ENCODE assay signal across 14 mouse cellular contexts in the genomic region with DNA sequence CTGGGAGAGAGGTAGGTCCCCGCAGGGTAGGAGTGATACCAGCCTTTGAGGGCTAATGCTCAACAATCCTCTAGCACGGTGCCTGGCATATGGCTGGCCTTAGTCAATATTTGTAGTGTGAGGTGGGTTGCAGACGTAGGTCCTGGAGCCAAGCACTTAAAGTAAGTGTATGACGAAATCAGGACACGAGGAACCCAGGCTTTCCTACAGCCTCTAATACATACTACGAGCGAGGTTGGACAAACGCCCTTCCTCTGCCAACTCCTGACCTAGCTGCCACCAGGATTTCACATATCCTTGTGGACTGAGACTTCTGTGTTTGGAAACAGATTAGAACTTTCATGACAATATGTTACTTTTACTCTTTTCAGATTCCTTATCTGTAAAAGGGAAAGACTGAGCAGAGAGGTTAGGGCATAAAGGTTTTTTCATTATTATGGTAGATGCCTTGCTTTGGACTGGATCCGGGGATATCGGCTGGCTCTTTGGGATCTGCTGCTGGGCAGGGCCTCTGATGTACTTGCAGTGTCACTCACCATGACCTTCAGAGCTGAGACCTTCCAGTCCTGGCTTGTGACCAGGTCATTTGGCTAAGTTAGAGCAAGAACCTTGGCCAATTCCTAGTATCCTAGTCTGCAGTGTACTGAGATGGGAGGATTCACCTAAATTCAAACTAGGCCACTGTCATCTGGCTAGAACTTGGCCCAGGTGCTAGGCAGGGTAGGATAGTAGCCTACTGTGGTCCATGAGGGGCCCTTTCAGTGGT. TPM values are rescaled to one million over a fixed set of nuclear protein-coding genes. Genes with fewer than 3 reads are reported as not detected.
DNase-seq lines count a peak whose midpoint lies in the region; ATAC-seq and TF ChIP-seq lines count a peak whose summit lies in the region.
"Had no signal": no experiment of that assay in that cellular context is flagged by ENCODE, and none has a peak within 500 bp of the region (broad histone marks: within the 10 kb centered on the region; RNA-seq: fewer than 3 reads in every experiment).

No protein-coding gene starts in this region.

- H3K27ac ChIP-seq in liver, postnatal 0 days (ENCODE audit: low read depth): peak overlapping the region; percentile 16; the same call in 1 of the 2 replicates
- peak overlapping the region; percentile 70 for H3K27ac ChIP-seq in heart, embryonic 15.5 days
- H3K27ac ChIP-seq: forebrain, embryonic 10.5 days; layer of hippocampus, adult 2 months; macrophage had no signal

- no peak for TF ChIP-seq CTCF in liver, postnatal 0 days (IDR thresholded peaks at IDR 0.05; ENCODE audit: low read depth)

- no peak for TF ChIP-seq EP300 in liver, postnatal 0 days (IDR thresholded peaks at IDR 0.05; ENCODE audit: low read depth)

- H3K9me3 ChIP-seq in liver, postnatal 0 days (ENCODE audit: low read length): no peaks in the 10 kb centered on the region
- no peaks in the 10 kb centered on the region for H3K9me3 ChIP-seq in heart, embryonic 15.5 days (replicated peaks)
- H3K9me3 ChIP-seq: forebrain, embryonic 10.5 days had no signal

- H3K36me3 ChIP-seq in liver, postnatal 0 days (replicated peaks; ENCODE audit: insufficient read depth, low read length): no peaks in the 10 kb centered on the region
- H3K36me3 ChIP-seq in heart, embryonic 15.5 days: no peaks in the 10 kb centered on the region
- H3K36me3 ChIP-seq: forebrain, embryonic 10.5 days had no signal

- H3K4me2 ChIP-seq in liver, postnatal 0 days (ENCODE audit: low read depth, low read length): no peak overlapping the region
- no peak overlapping the region for H3K4me2 ChIP-seq in heart, embryonic 15.5 days

- no peak overlapping the region for H3K9ac ChIP-seq in liver, postnatal 0 days (replicated peaks)
- H3K9ac ChIP-seq in heart, embryonic 15.5 days: no peak overlapping the region

- no peak for ATAC-seq in liver, postnatal 0 days
- ATAC-seq in heart, embryonic 15.5 days (replicated peaks; ENCODE audit: insufficient number of reproducible peaks, insufficient read depth, low FRiP score, low read depth): no peak
- ATAC-seq in erythroblast, adult 5-6 weeks (replicated peaks; ENCODE audit: low FRiP score, poor library complexity, severe bottlenecking): no peak
- ATAC-seq in CD4-positive, CD25-positive, alpha-beta regulatory T cell, adult 4 months: no peak

- no peak for DNase-seq in liver, postnatal 0 days
- DNase-seq in liver: no peak
- peak; percentile 66 to 76 for DNase-seq in adrenal gland, postnatal 36 days
- DNase-seq in lung, postnatal 36 days: peak; percentile 80
- no peak for DNase-seq in urinary bladder, postnatal 10 days (ENCODE audit: low spot score)
- DNase-seq: gastrocnemius, postnatal 14 days; kidney, adult 11 months; left cerebral cortex, postnatal 4 days had no signal

- no peak overlapping the region for H3K4me3 ChIP-seq in liver, postnatal 0 days (ENCODE audit: low read depth, low read length)
- H3K4me3 ChIP-seq in heart, embryonic 15.5 days: no peak overlapping the region
- H3K4me3 ChIP-seq: forebrain, embryonic 10.5 days; layer of hippocampus, adult 2 months had no signal

- WGBS in liver, postnatal 0 days (ENCODE audit: insufficient replicate concordance): 75% methylated on average over 10 of the region's 10 CpGs
- 68% methylated on average over 10 of the region's 10 CpGs for WGBS in heart, embryonic 15.5 days

- peaks cover 41% of the 10 kb centered on the region for H3K4me1 ChIP-seq in liver, postnatal 0 days (ENCODE audit: insufficient read depth)
- peaks cover 89% of the 10 kb centered on the region for H3K4me1 ChIP-seq in heart, embryonic 15.5 days (replicated peaks)

- no peaks in the 10 kb centered on the region for H3K27me3 ChIP-seq in liver, postnatal 0 days (ENCODE audit: insufficient read depth, low read length)
- no peaks in the 10 kb centered on the region for H3K27me3 ChIP-seq in heart, embryonic 15.5 days

RNA-seq across cellular contexts. Expression of a gene that starts 29.8 kb away (rescaled TPM):
- polyA plus RNA-seq in liver, postnatal 0 days (2015; fragmentation: Nextera tagmentation; extraction: Ambion mirVana): 1.0 and 1.1 TPM in 2 replicates
- total RNA-seq in adrenal gland, postnatal 36 days (2021): 1 to 10 TPM; 5.7 to 5.8 TPM
- polyA plus RNA-seq in heart, embryonic 15.5 days (2015; fragmentation: Nextera tagmentation; extraction: Ambion mirVana): 19.6 and 26.5 TPM in 2 replicates
- 4.6 TPM in 2 replicates for total RNA-seq in erythroblast, adult 5-6 weeks (2015; ENCODE audit: low replicate concordance)
- total RNA-seq in erythroblast, adult 5-6 weeks (2017; ENCODE audit: low replicate concordance): 5.6 and 6.2 TPM in 2 replicates
- polyA plus RNA-seq in CD4-positive, CD25-positive, alpha-beta regulatory T cell, adult 4 months (2017; shearing (Covaris generic)): 10 to 100 TPM; 60.6 to 85.0 TPM

RNA-seq across cellular contexts. Expression of a gene that starts 33.5 kb away (rescaled TPM):
- 3.6 and 5.2 TPM in 2 replicates for polyA plus RNA-seq in liver, postnatal 0 days (2015; fragmentation: Nextera tagmentation; extraction: Ambion mirVana)
- total RNA-seq in adrenal gland, postnatal 36 days (2021): 1 to 10 TPM; 1.4 to 1.7 TPM
- polyA plus RNA-seq in heart, embryonic 15.5 days (2015; fragmentation: Nextera tagmentation; extraction: Ambion mirVana): 2.9 and 4.4 TPM in 2 replicates
- 4.4 and 4.8 TPM in 2 replicates for total RNA-seq in erythroblast, adult 5-6 weeks (2015; ENCODE audit: low replicate concordance)
- 4.3 and 8.9 TPM in 2 replicates for total RNA-seq in erythroblast, adult 5-6 weeks (2017; ENCODE audit: low replicate concordance)
- polyA plus RNA-seq in CD4-positive, CD25-positive, alpha-beta regulatory T cell, adult 4 months (2017; shearing (Covaris generic)): 10 to 100 TPM; 14.3 to 43.4 TPM

Comparison
In these comparisons a context has a peak if more than half of its experiments do, and no peak if none do; other contexts are left out.
1. DNase-seq: peak in adrenal gland, postnatal 36 days (2 of 2) and lung, postnatal 36 days (single experiment); none in liver, postnatal 0 days (single experiment), liver (single experiment) and urinary bladder, postnatal 10 days (single experiment).